Mouse (Mus musculus): ENCODE data around the gene Cops3.

The Cops3 gene

DNA sequence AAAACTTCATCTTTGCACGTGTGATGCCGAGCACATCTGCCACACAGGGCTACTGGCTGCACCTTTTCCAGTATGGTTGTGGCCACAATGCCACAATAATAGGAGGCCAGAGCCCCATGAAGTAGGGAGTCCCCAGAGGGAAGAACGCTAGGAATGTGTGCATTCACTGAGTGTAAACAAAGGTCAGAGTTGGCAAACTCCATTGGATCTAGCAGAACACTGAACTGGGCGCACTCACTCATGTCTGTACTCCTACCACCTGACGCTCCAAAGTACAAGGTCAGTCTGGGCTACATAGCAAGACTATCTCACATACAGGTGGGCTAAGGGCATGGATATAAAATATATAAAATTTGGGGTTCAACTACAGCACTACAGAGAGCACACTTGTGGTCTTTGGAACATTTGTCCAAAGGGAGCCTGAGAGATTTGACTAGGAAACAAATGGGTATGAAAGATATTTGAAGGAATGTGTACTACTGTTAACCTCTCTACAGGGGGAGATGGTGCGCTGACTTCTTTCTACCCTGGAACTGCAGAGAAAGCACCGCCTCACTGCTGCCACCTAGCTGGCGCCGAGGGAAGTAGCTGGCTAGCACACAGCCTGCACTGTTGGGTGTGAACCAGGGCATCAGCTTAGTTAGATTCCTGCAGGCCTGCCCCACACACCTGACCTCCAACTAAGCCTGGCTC, 61.3 kb downstream of the Cops3 start:
- in situ Hi-C loops (cut with MboI, MseI): no loop called here

DNA sequence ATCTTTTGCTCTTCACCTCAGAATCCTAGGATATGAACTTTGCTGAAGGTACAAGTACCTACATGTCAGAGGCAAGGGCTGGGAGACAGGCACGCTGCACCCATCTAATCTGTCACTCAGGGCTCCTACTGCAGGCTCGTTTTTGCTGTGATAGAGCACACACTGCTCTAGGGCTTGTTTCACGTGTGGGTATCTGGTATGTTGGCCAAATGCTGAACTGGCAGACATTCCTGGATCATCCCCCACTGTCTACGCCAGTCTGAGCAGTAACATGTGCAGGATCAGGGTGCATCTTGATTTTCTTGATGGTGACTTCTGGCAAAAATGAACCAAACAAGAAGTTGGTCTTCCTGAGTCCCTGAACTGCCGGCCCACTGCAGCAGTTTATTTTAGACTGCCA, 62.4 kb downstream of the Cops3 start:
- in situ Hi-C loops (cut with MboI, MseI): no loop called here

DNA sequence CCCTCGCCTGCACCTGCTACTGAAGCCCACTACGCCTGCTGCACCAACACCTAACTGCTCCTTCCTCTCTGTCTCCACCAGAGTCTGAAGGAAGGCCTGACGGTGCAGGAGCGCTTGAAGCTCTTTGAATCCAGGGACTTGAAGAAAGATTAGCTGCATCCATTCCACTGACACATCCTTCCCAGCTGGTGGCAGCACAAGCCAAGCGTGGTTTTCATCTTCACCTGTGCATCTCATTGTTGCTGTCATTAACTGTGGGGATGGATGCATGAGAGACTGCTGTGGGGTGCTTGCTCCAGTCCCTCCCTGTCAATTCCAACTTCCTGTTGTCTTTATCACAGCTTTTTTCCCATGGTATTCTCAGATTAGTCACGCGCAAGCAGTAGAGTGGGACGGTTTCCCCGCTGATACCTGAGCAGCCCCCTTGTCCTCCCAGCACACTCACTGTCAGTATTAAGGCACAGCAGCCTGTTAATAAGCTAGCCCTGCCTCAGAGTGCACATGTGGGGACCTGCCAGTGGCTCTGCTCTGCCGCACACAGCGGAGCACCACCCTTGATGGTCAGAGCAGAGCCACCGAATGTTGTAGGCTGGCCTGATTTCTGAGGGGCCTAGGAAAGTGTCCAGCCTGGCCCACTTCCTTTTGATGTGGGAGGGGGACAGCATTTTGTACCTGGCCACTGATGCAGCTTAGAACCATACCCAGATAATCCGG, 64.0 kb downstream of the Cops3 start:
- in situ Hi-C loops (cut with MboI, MseI): no loop called here

DNA sequence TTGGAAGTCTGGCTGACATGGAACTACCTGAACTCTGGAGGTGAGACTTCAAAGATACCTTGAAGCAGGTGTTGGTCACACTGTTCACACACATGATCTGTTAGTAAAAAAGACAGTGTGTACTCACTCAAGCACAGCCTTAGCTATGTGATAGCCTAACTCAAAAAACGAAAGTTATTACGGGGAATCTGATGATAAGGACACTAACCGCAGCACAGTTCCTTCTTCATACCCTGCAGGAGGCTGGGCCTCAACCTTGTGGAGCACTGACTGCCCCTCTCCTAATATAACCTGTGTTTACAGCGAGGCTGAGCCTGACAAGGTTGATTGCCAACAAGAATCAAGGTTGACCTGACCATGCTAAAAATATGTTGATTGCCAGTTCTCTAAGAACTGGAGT, 65.1 kb downstream of the Cops3 start:
- in situ Hi-C loops (cut with MboI, MseI): no loop called here

DNA sequence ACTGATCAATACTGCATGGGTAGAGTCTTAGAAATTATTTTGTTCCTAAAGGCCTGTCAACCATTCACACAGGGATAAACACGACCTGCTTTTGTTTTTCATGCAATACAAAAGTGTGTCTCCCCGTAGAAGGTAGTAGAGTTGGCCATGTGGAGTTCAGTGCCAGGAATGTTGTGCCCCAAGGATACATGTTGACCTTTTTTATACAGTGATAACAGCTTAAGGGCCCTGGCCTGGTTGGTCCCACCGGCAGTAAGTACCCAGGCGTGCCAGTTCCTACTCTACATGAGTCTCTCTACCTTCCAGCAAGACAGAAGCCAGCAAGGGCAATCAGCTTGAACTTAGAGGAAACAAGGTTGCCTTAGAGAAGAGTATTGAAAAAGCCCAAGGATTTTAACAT, 66.7 kb downstream of the Cops3 start:
- in situ Hi-C loops (cut with MboI, MseI): no loop called here

DNA sequence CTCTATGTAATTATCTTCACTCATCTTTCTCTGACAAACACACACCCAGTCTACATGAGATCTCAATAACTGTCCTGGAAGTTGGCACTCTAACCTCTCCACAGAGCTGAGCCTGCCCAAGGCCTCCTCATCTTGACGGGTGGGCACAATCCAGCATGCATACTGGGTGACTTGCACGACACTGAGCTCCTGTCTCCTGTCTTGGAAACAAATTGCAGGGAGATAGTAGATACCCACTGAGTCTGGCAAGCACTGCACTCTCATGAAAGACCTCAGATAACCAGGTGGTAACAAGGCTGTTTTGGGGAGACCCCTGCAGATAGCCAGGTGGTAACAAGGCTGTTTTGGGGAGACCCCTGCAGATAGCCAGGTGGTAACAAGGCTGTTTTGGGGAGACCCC, 67.3 kb downstream of the Cops3 start:
- in situ Hi-C loops (cut with MboI, MseI): no loop called here

DNA sequence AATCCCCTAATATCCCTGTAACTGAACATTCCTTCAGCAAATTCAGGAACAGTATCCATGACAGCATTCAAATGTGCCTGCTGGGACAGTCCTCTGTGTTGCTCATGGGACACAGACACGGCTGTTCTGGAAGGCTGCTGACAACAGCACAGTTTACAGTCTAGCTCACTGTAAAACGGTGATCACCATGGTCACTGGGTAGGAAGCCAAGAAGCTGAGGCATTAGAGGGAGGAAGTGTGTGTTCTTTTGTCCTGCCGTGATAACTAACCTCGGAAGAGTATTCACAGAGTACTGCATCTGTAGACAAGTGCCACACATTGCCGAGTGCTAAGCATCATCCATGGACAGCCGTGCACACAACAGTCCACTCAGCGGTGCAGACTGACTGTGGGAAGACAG, 68.9 kb downstream of the Cops3 start:
- in situ Hi-C loops (cut with MboI, MseI): no loop called here

DNA sequence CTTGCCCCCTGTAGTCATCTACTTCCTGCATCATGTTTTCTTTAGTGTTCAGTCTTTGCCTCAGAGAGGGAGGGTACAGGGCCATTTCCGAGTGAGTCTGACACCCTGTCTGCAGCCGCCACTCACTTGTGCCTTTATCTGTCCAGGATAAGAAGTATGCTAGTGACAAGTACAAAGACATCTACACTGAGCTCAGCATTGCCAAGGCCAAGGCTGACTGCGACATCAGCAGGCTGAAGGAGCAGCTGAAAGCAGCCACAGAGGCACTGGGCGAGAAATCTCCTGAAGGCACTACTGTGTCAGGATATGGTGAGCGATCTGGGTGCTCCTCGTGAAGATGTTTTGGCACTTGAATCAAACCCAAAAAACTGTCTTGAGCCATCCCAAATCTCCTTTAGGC, 69.9 kb downstream of the Cops3 start:
- in situ Hi-C loops (cut with MboI, MseI): no loop called here

DNA sequence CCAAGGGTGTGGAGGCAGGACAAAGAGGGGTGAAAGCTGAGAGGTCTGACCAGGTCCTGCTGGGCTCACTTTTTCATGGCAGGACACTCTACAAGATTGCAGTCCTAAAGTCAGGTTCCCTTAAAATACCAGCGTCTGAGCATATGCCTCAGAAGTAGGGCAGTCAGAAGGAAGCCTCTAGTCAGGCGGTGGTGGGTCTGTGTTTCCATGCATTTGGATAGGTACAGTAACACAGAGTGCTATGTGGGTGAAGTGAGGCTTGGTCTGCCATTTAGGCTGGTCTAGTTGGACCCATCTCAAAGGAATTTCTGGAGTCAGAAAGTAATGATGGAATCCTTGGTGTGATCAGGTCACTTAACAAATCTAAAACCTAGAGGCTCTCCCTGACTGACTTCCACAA, 70.3 kb downstream of the Cops3 start:
- in situ Hi-C loops (cut with MboI, MseI): no loop called here

Measured in T-helper 1 cell (primary cell).